In the genomic region with DNA sequence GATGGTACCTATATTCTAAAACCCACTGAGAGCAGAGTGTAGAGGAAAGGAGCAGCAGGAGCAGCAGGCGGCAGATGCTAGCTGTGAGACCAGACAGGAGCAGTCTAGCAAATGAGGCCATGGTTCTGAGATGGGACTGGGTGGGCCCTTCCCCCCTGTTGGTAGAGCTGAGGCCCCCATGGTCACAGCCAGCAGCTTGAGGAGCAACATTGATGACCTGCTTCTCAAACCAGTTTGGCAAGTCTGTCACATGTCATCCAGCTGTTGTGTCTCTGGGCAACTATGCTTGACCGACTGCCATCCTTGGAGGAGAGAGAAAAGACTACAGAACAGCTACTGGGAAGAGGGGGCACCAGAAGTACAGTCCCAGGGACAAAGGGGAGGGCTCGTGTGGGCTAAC, we compare ENCODE assay signal across 22 mouse cellular contexts. TPM values are rescaled to one million over a fixed set of nuclear protein-coding genes. Genes with fewer than 3 reads are reported as not detected.
A peak's percentile ranks its signal among the peaks of the same experiment; 100 is the strongest.
DNase-seq lines count a peak whose midpoint lies in the region.
"Had no signal": no experiment of that assay in that cellular context is flagged by ENCODE, and none has a peak within 500 bp of the region (broad histone marks: within the 10 kb centered on the region; RNA-seq: fewer than 3 reads in every experiment).

No protein-coding gene starts in this region.

- H3K9me3 ChIP-seq in limb, embryonic 10.5 days (replicated peaks), result no peaks in the 10 kb centered on the region
- H3K9me3 ChIP-seq: hindbrain, embryonic 13.5 days; liver, embryonic 15.5 days; lung, embryonic 15.5 days; midbrain, embryonic 15.5 days had no signal

- 0 out of 2 replicates have a peak overlapping the region, but pooled peaks have one; percentile 25 for H3K27ac ChIP-seq in limb, embryonic 10.5 days
- H3K27ac ChIP-seq: forebrain, embryonic 10.5 days; hindbrain, embryonic 13.5 days; layer of hippocampus, adult 2 months; limb, embryonic 13.5 days; liver, embryonic 15.5 days; lung, embryonic 15.5 days; macrophage; midbrain, embryonic 15.5 days; neural tube, embryonic 13.5 days had no signal

- 69% methylated on average over 3 of the region's 3 CpGs for WGBS in limb, embryonic 10.5 days

- DNase-seq in embryo, embryonic 10 days (ENCODE audit: low spot score), result peak; percentile 29
- DNase-seq in embryo, embryonic 9.5 days (ENCODE audit: extremely low spot score), result no peak
- peak; percentile 18 for DNase-seq in retina, embryonic 14.5 days (ENCODE audit: low spot score)
- DNase-seq in retina, postnatal 1 day, result no peak
- no peak for DNase-seq in limb, embryonic 10.5 days (ENCODE audit: low spot score)
- no peak for DNase-seq in ovary, postnatal 10 days (ENCODE audit: low spot score)
- no peak for DNase-seq in spleen, postnatal 10 days (ENCODE audit: low spot score in 2 of 2)
- DNase-seq: adrenal gland, adult 8-10 months; B cell, adult 2 months; gastrocnemius, postnatal 14 days; kidney, adult 8-10 months; kidney, postnatal 25 days had no signal

- H3K4me3 ChIP-seq in limb, embryonic 10.5 days, result no peak overlapping the region
- H3K4me3 ChIP-seq: forebrain, embryonic 10.5 days; hindbrain, embryonic 13.5 days; layer of hippocampus, adult 2 months; limb, embryonic 13.5 days; liver, embryonic 15.5 days; lung, embryonic 15.5 days; midbrain, embryonic 15.5 days; neural tube, embryonic 13.5 days had no signal

- peaks cover 4% of the 10 kb centered on the region; the same call in 1 of the 2 replicates for H3K36me3 ChIP-seq in limb, embryonic 10.5 days
- H3K36me3 ChIP-seq: hindbrain, embryonic 13.5 days; limb, embryonic 13.5 days; liver, embryonic 15.5 days; lung, embryonic 15.5 days; midbrain, embryonic 15.5 days; neural tube, embryonic 13.5 days had no signal

- peaks cover 20% of the 10 kb centered on the region for H3K4me1 ChIP-seq in limb, embryonic 10.5 days

- no peaks in the 10 kb centered on the region for H3K27me3 ChIP-seq in limb, embryonic 10.5 days (ENCODE audit: low read depth, poor library complexity, severe bottlenecking)
- H3K27me3 ChIP-seq: CH12.LX; limb, embryonic 13.5 days; liver, embryonic 15.5 days; lung, embryonic 15.5 days; midbrain, embryonic 15.5 days; neural tube, embryonic 13.5 days had no signal

RNA-seq across cellular contexts. Expression of a gene that starts 1.5 kb away (rescaled TPM):
- 43.0 and 52.8 TPM in 2 replicates for polyA plus RNA-seq in limb, embryonic 10.5 days (2016; fragmentation: Nextera tagmentation; extraction: Ambion mirVana)

RNA-seq across cellular contexts. Expression of a gene that starts 27.4 kb away (rescaled TPM):
- 24.4 and 35.0 TPM in 2 replicates for polyA plus RNA-seq in limb, embryonic 10.5 days (2016; fragmentation: Nextera tagmentation; extraction: Ambion mirVana)

RNA-seq across cellular contexts. Expression of a gene that starts 37.3 kb away (rescaled TPM):
- 0.06 and 0.09 TPM in 2 replicates for polyA plus RNA-seq in limb, embryonic 10.5 days (2016; fragmentation: Nextera tagmentation; extraction: Ambion mirVana)

RNA-seq across cellular contexts. Expression of a gene that starts 53.8 kb away (rescaled TPM):
- 1.2 and 1.5 TPM in 2 replicates for polyA plus RNA-seq in limb, embryonic 10.5 days (2016; fragmentation: Nextera tagmentation; extraction: Ambion mirVana)
- polyA plus RNA-seq: macrophage had no signal

Comparison
In these comparisons a context has a peak if more than half of its experiments do, and no peak if none do; other contexts are left out.
1. DNase-seq: peak in embryo, embryonic 10 days (single experiment) and retina, embryonic 14.5 days (single experiment); none in embryo, embryonic 9.5 days (single experiment), retina, postnatal 1 day (single experiment), limb, embryonic 10.5 days (single experiment), ovary, postnatal 10 days (single experiment) and spleen, postnatal 10 days (0 of 2).